Mouse (Mus musculus): ENCODE measurements around the gene D430042O09Rik. TPM values are rescaled to one million over a fixed set of nuclear protein-coding genes. Genes with fewer than 3 reads are reported as not detected.
A peak's percentile ranks its signal among the peaks of the same experiment; 100 is the strongest.

The D430042O09Rik gene
- polyA plus RNA-seq, 1 experiment from 2014 or later: 9.0 TPM

- H3K9ac ChIP-seq (ENCODE audit: low read depth, low read length): no peak overlapping the region
- 89% methylated on average over 2 of the region's 2 CpGs for WGBS
- no peak for ATAC-seq (ENCODE audit: low read depth)
These were observed 39.1 kb downstream of the D430042O09Rik start for GRCm38 (mm10) chr7:125746621-125747315.

GRCm38 (mm10) chr7:125747316-125747690, 39.6 kb downstream of the D430042O09Rik start:
- Histone ChIP-seq H3K9me3 (ENCODE audit: control insufficient read depth, low read length) (no peaks in the 10 kb centered on the region), H3K27me3 (replicated peaks; ENCODE audit: control insufficient read depth, insufficient read depth, low read length) (no peaks in the 10 kb centered on the region), H3K4me3 (ENCODE audit: low read depth, low read length) (no peak overlapping the region), H3K4me2 (ENCODE audit: low read depth, low read length) (no peak overlapping the region), H3K36me3 (ENCODE audit: control insufficient read depth, insufficient read depth, low read length) (no peaks in the 10 kb centered on the region), H3K4me1 (ENCODE audit: control insufficient read depth, insufficient read depth, low read length) (no peaks in the 10 kb centered on the region), H3K27ac (replicated peaks; ENCODE audit: low read depth, low read length) (no peak overlapping the region), H3K9ac (ENCODE audit: low read depth, low read length) (no peak overlapping the region)
- ATAC-seq (ENCODE audit: low read depth) (no peak), DNase-seq (ENCODE audit: low spot score) (no peak)
- 64% methylated on average over 7 of the region's 7 CpGs for WGBS

More at GRCm38 (mm10) chr7:125746621-125747315, 39.1 kb downstream of the D430042O09Rik start:
- Histone ChIP-seq H3K36me3 (ENCODE audit: control insufficient read depth, insufficient read depth, low read length) (no peaks in the 10 kb centered on the region), H3K27me3 (replicated peaks; ENCODE audit: control insufficient read depth, insufficient read depth, low read length) (no peaks in the 10 kb centered on the region), H3K9me3 (ENCODE audit: control insufficient read depth, low read length) (no peaks in the 10 kb centered on the region), H3K4me1 (ENCODE audit: control insufficient read depth, insufficient read depth, low read length) (no peaks in the 10 kb centered on the region), H3K27ac (replicated peaks; ENCODE audit: low read depth, low read length) (no peak overlapping the region), H3K4me3 (ENCODE audit: low read depth, low read length) (no peak overlapping the region), H3K4me2 (ENCODE audit: low read depth, low read length) (no peak overlapping the region)
- DNase-seq (ENCODE audit: low spot score): no peak

- DNase-seq (ENCODE audit: low spot score) (peak; percentile 29), ATAC-seq (ENCODE audit: low read depth) (no peak)
- 54% methylated on average over 3 of the region's 3 CpGs for WGBS
- H3K27me3 ChIP-seq (replicated peaks; ENCODE audit: control insufficient read depth, insufficient read depth, low read length): no peaks in the 10 kb centered on the region
- H3K27ac ChIP-seq (replicated peaks; ENCODE audit: low read depth, low read length): no peak overlapping the region
- no peaks in the 10 kb centered on the region for H3K9me3 ChIP-seq (ENCODE audit: control insufficient read depth, low read length)
- no peak overlapping the region for H3K4me3 ChIP-seq (ENCODE audit: low read depth, low read length)
- H3K9ac ChIP-seq (ENCODE audit: low read depth, low read length): no peak overlapping the region
- H3K4me2 ChIP-seq (ENCODE audit: low read depth, low read length): no peak overlapping the region
- 0 out of 2 replicates have a peak, but pooled peaks cover 1% of the 10 kb centered on the region for H3K36me3 ChIP-seq (ENCODE audit: control insufficient read depth, insufficient read depth, low read length)
- no peaks in the 10 kb centered on the region for H3K4me1 ChIP-seq (ENCODE audit: control insufficient read depth, insufficient read depth, low read length)
These were observed 40.5 kb downstream of the D430042O09Rik start for GRCm38 (mm10) chr7:125748186-125748585.

- Histone ChIP-seq H3K9ac (ENCODE audit: low read depth, low read length) (no peak overlapping the region), H3K27ac (replicated peaks; ENCODE audit: low read depth, low read length) (no peak overlapping the region), H3K36me3 (ENCODE audit: control insufficient read depth, insufficient read depth, low read length) (0 out of 2 replicates have a peak, but pooled peaks cover 7% of the 10 kb centered on the region), H3K9me3 (ENCODE audit: control insufficient read depth, low read length) (no peaks in the 10 kb centered on the region), H3K27me3 (replicated peaks; ENCODE audit: control insufficient read depth, insufficient read depth, low read length) (no peaks in the 10 kb centered on the region), H3K4me3 (ENCODE audit: low read depth, low read length) (no peak overlapping the region), H3K4me2 (ENCODE audit: low read depth, low read length) (no peak overlapping the region), H3K4me1 (ENCODE audit: control insufficient read depth, insufficient read depth, low read length) (no peaks in the 10 kb centered on the region)
- WGBS: 74% methylated on average over 7 of the region's 7 CpGs
- no peak for DNase-seq (ENCODE audit: low spot score)
- no peak for ATAC-seq (ENCODE audit: low read depth)
These were observed 45.1 kb downstream of the D430042O09Rik start for GRCm38 (mm10) chr7:125752699-125753325.

GRCm38 (mm10) chr7:125753326-125753715, 45.6 kb downstream of the D430042O09Rik start:
- Histone ChIP-seq H3K4me2 (ENCODE audit: low read depth, low read length) (no peak overlapping the region), H3K27ac (replicated peaks; ENCODE audit: low read depth, low read length) (no peak overlapping the region), H3K9me3 (ENCODE audit: control insufficient read depth, low read length) (no peaks in the 10 kb centered on the region), H3K27me3 (replicated peaks; ENCODE audit: control insufficient read depth, insufficient read depth, low read length) (no peaks in the 10 kb centered on the region), H3K4me1 (ENCODE audit: control insufficient read depth, insufficient read depth, low read length) (no peaks in the 10 kb centered on the region), H3K4me3 (ENCODE audit: low read depth, low read length) (no peak overlapping the region), H3K9ac (ENCODE audit: low read depth, low read length) (no peak overlapping the region), H3K36me3 (ENCODE audit: control insufficient read depth, insufficient read depth, low read length) (0 out of 2 replicates have a peak, but pooled peaks cover 7% of the 10 kb centered on the region)
- DNase-seq (ENCODE audit: low spot score) (no peak), ATAC-seq (ENCODE audit: low read depth) (no peak)
- WGBS: 86% methylated on average over 3 of the region's 3 CpGs

- H3K4me3 ChIP-seq (ENCODE audit: low read depth, low read length): no peak overlapping the region
- ATAC-seq (ENCODE audit: low read depth): no peak
- H3K36me3 ChIP-seq (ENCODE audit: control insufficient read depth, insufficient read depth, low read length): 0 out of 2 replicates have a peak, but pooled peaks cover 18% of the 10 kb centered on the region
- DNase-seq (ENCODE audit: low spot score): no peak
- H3K27me3 ChIP-seq (replicated peaks; ENCODE audit: control insufficient read depth, insufficient read depth, low read length): no peaks in the 10 kb centered on the region
- no peaks in the 10 kb centered on the region for H3K4me1 ChIP-seq (ENCODE audit: control insufficient read depth, insufficient read depth, low read length)
- no peak overlapping the region for H3K4me2 ChIP-seq (ENCODE audit: low read depth, low read length)
- no peak overlapping the region for H3K9ac ChIP-seq (ENCODE audit: low read depth, low read length)
- no peak overlapping the region for H3K27ac ChIP-seq (replicated peaks; ENCODE audit: low read depth, low read length)
- H3K9me3 ChIP-seq (ENCODE audit: control insufficient read depth, low read length): no peaks in the 10 kb centered on the region
- 75% methylated on average over 6 of the region's 6 CpGs for WGBS
These were observed 49.1 kb downstream of the D430042O09Rik start for GRCm38 (mm10) chr7:125756806-125757205.

GRCm38 (mm10) chr7:125757896-125758623, 50.4 kb downstream of the D430042O09Rik start:
- H3K9ac ChIP-seq (ENCODE audit: low read depth, low read length): no peak overlapping the region
- H3K27ac ChIP-seq (replicated peaks; ENCODE audit: low read depth, low read length): no peak overlapping the region
- H3K4me2 ChIP-seq (ENCODE audit: low read depth, low read length): no peak overlapping the region
- 74% methylated on average over 6 of the region's 6 CpGs for WGBS
- no peaks in the 10 kb centered on the region for H3K9me3 ChIP-seq (ENCODE audit: control insufficient read depth, low read length)
- H3K27me3 ChIP-seq (replicated peaks; ENCODE audit: control insufficient read depth, insufficient read depth, low read length): no peaks in the 10 kb centered on the region
- H3K36me3 ChIP-seq (ENCODE audit: control insufficient read depth, insufficient read depth, low read length): 0 out of 2 replicates have a peak, but pooled peaks cover 18% of the 10 kb centered on the region
- H3K4me1 ChIP-seq (ENCODE audit: control insufficient read depth, insufficient read depth, low read length): no peaks in the 10 kb centered on the region
- DNase-seq (ENCODE audit: low spot score) (peak; percentile 35), ATAC-seq (ENCODE audit: low read depth) (no peak)
- H3K4me3 ChIP-seq (ENCODE audit: low read depth, low read length): no peak overlapping the region

- WGBS: 86% methylated on average over 2 of the region's 2 CpGs
- ATAC-seq (ENCODE audit: low read depth) (no peak), DNase-seq (ENCODE audit: low spot score) (no peak)
These were observed 54.6 kb downstream of the D430042O09Rik start for GRCm38 (mm10) chr7:125762289-125762688.

More at GRCm38 (mm10) chr7:125762289-125762688, 54.6 kb downstream of the D430042O09Rik start:
- H3K4me3 ChIP-seq (ENCODE audit: low read depth, low read length): no peak overlapping the region
- H3K4me1 ChIP-seq (ENCODE audit: control insufficient read depth, insufficient read depth, low read length): no peaks in the 10 kb centered on the region
- H3K9ac ChIP-seq (ENCODE audit: low read depth, low read length): no peak overlapping the region
- H3K27ac ChIP-seq (replicated peaks; ENCODE audit: low read depth, low read length): no peak overlapping the region
- H3K27me3 ChIP-seq (replicated peaks; ENCODE audit: control insufficient read depth, insufficient read depth, low read length): no peaks in the 10 kb centered on the region
- H3K9me3 ChIP-seq (ENCODE audit: control insufficient read depth, low read length): no peaks in the 10 kb centered on the region
- 0 out of 2 replicates have a peak, but pooled peaks cover 11% of the 10 kb centered on the region for H3K36me3 ChIP-seq (ENCODE audit: control insufficient read depth, insufficient read depth, low read length)
- no peak overlapping the region for H3K4me2 ChIP-seq (ENCODE audit: low read depth, low read length)
